In the genomic region with DNA sequence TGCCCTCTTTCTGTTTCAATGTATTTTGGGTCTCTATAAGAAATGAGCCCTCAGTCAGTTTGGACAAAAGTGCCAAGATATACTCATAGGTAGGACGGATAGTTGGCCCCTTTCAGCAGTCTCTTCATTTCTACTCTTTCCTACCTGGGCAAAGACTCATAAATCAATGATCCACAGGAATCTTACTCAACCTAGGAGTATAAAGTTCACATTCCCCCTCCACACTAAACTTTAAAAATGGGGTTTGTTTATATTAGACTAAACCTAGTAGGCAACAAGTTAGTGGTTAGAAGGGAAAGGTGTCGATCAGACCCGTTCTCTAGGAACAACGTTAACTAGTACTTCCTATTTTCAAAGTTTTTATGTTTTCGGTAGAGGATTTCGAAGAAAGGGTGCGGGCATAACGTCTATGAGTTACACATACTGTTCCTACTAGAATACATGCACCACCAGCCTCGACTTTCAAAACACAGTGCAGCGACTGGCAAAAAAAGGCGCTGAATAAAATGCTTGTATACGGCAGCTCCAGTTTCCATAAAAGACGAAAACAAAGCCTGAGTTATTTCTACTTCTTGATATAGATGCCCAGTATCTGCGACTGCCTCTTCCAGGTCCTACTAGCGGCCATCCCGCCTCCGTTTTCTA, we compare ENCODE assay signal across 8 mouse cellular contexts. TPM values are rescaled to one million over a fixed set of nuclear protein-coding genes. Genes with fewer than 3 reads are reported as not detected.
DNase-seq lines count a peak whose midpoint lies in the region; ATAC-seq lines count a peak whose summit lies in the region.

No protein-coding gene starts in this region.

- H3K4me3 ChIP-seq in lung, embryonic 15.5 days, result peak overlapping the region; percentile 77
- H3K4me3 ChIP-seq in embryonic facial prominence, embryonic 12.5 days, result peak overlapping the region; percentile 81
- H3K4me3 ChIP-seq in intestine, embryonic 15.5 days (replicated peaks), result peak overlapping the region; percentile 67
- H3K4me3 ChIP-seq in neural tube, embryonic 15.5 days (replicated peaks), result peak overlapping the region; percentile 89

- no peaks in the 10 kb centered on the region for H3K9me3 ChIP-seq in lung, embryonic 15.5 days
- H3K9me3 ChIP-seq in embryonic facial prominence, embryonic 12.5 days, result no peaks in the 10 kb centered on the region
- H3K9me3 ChIP-seq in intestine, embryonic 15.5 days, result no peaks in the 10 kb centered on the region
- no peaks in the 10 kb centered on the region for H3K9me3 ChIP-seq in neural tube, embryonic 15.5 days (replicated peaks)

- no peak for DNase-seq in lung, postnatal 4 days
- DNase-seq in right cerebral cortex, postnatal 25 days, result no peak
- no peak for DNase-seq in right cerebral cortex, postnatal 14 days

- peaks cover 37% of the 10 kb centered on the region for H3K4me1 ChIP-seq in lung, embryonic 15.5 days
- peaks cover 26% of the 10 kb centered on the region for H3K4me1 ChIP-seq in embryonic facial prominence, embryonic 12.5 days
- H3K4me1 ChIP-seq in intestine, embryonic 15.5 days (replicated peaks), result peaks cover 11% of the 10 kb centered on the region; the same call in 1 of the 2 replicates
- H3K4me1 ChIP-seq in neural tube, embryonic 15.5 days, result peaks cover 40% of the 10 kb centered on the region

- H3K27me3 ChIP-seq in lung, embryonic 15.5 days, result no peaks in the 10 kb centered on the region
- H3K27me3 ChIP-seq in embryonic facial prominence, embryonic 12.5 days, result no peaks in the 10 kb centered on the region
- no peaks in the 10 kb centered on the region for H3K27me3 ChIP-seq in intestine, embryonic 15.5 days (replicated peaks)
- no peaks in the 10 kb centered on the region for H3K27me3 ChIP-seq in neural tube, embryonic 15.5 days (replicated peaks)

- ATAC-seq in lung, embryonic 15.5 days (ENCODE audit: borderline replicate concordance, extremely low read depth, low FRiP score, low TSS enrichment), result no peak
- ATAC-seq in embryonic facial prominence, embryonic 12.5 days (ENCODE audit: insufficient number of reproducible peaks, insufficient read depth, low FRiP score, low TSS enrichment), result no peak
- no peak for ATAC-seq in intestine, embryonic 15.5 days
- ATAC-seq in neural tube, embryonic 15.5 days (ENCODE audit: low FRiP score), result no peak
- ATAC-seq in inflammation-experienced regulatory T-cells, adult 6 months, result no peak

- H3K9ac ChIP-seq in lung, embryonic 15.5 days, result peak overlapping the region; percentile 94
- peak overlapping the region; percentile 89 for H3K9ac ChIP-seq in embryonic facial prominence, embryonic 12.5 days
- H3K9ac ChIP-seq in intestine, embryonic 15.5 days, result peak overlapping the region; percentile 81
- peak overlapping the region; percentile 97 for H3K9ac ChIP-seq in neural tube, embryonic 15.5 days (replicated peaks)

- H3K27ac ChIP-seq in lung, embryonic 15.5 days, result peak overlapping the region; percentile 96
- H3K27ac ChIP-seq in embryonic facial prominence, embryonic 12.5 days, result peak overlapping the region; percentile 97
- H3K27ac ChIP-seq in intestine, embryonic 15.5 days, result peak overlapping the region; percentile 96
- peak overlapping the region; percentile 94 for H3K27ac ChIP-seq in neural tube, embryonic 15.5 days (replicated peaks)

- peak overlapping the region; percentile 75 for H3K4me2 ChIP-seq in lung, embryonic 15.5 days
- peak overlapping the region; percentile 66 for H3K4me2 ChIP-seq in embryonic facial prominence, embryonic 12.5 days (replicated peaks)
- H3K4me2 ChIP-seq in intestine, embryonic 15.5 days (replicated peaks), result peak overlapping the region; percentile 60
- H3K4me2 ChIP-seq in neural tube, embryonic 15.5 days, result peak overlapping the region; percentile 74

- no peaks in the 10 kb centered on the region; the same call in 1 of the 2 replicates for H3K36me3 ChIP-seq in lung, embryonic 15.5 days
- 0 out of 2 replicates have a peak, but pooled peaks cover 2% of the 10 kb centered on the region for H3K36me3 ChIP-seq in embryonic facial prominence, embryonic 12.5 days
- no peaks in the 10 kb centered on the region for H3K36me3 ChIP-seq in intestine, embryonic 15.5 days
- H3K36me3 ChIP-seq in neural tube, embryonic 15.5 days, result peaks cover 4% of the 10 kb centered on the region

- WGBS in lung, embryonic 15.5 days, result under 1% methylated on average over 17 of the region's 17 CpGs
- WGBS in embryonic facial prominence, embryonic 12.5 days, result 1% methylated on average over 17 of the region's 17 CpGs
- under 1% methylated on average over 17 of the region's 17 CpGs for WGBS in intestine, embryonic 15.5 days
- WGBS in neural tube, embryonic 15.5 days, result 1% methylated on average over 17 of the region's 17 CpGs

RNA-seq across cellular contexts. Expression of a gene that starts 0.8 kb away (rescaled TPM):
- polyA plus RNA-seq in lung, embryonic 15.5 days (2015; fragmentation: Nextera tagmentation; extraction: Ambion mirVana), result 355 and 366 TPM in 2 replicates
- polyA plus RNA-seq in embryonic facial prominence, embryonic 12.5 days (2016; fragmentation: Nextera tagmentation; extraction: Ambion mirVana), result 298 and 300 TPM in 2 replicates
- polyA plus RNA-seq in intestine, embryonic 15.5 days (2015; fragmentation: Nextera tagmentation; extraction: Ambion mirVana), result 304 and 326 TPM in 2 replicates
- polyA plus RNA-seq in neural tube, embryonic 15.5 days (2015; fragmentation: Nextera tagmentation; extraction: Ambion mirVana), result 147 and 177 TPM in 2 replicates
- 100 to 1,000 TPM; 141 to 180 (median 169) TPM for polyA plus RNA-seq in inflammation-experienced regulatory T-cells, adult 6 months (2017; shearing (Covaris generic))

RNA-seq across cellular contexts. Expression of a gene that starts 18.3 kb away (rescaled TPM):
- 3.5 and 3.6 TPM in 2 replicates for polyA plus RNA-seq in lung, embryonic 15.5 days (2015; fragmentation: Nextera tagmentation; extraction: Ambion mirVana)
- 7.9 and 8.0 TPM in 2 replicates for polyA plus RNA-seq in embryonic facial prominence, embryonic 12.5 days (2016; fragmentation: Nextera tagmentation; extraction: Ambion mirVana)
- 2.3 and 2.4 TPM in 2 replicates for polyA plus RNA-seq in intestine, embryonic 15.5 days (2015; fragmentation: Nextera tagmentation; extraction: Ambion mirVana)
- polyA plus RNA-seq in neural tube, embryonic 15.5 days (2015; fragmentation: Nextera tagmentation; extraction: Ambion mirVana), result 14.4 and 16.4 TPM in 2 replicates
- polyA plus RNA-seq in inflammation-experienced regulatory T-cells, adult 6 months (2017; shearing (Covaris generic)), result under 1 TPM in 2 of 3 experiments, not detected in 1; 0.11 to 0.34 TPM

RNA-seq across cellular contexts. Expression of a gene that starts 23.1 kb away (rescaled TPM):
- 8.8 and 9.3 TPM in 2 replicates for polyA plus RNA-seq in lung, embryonic 15.5 days (2015; fragmentation: Nextera tagmentation; extraction: Ambion mirVana)
- 11.2 and 12.0 TPM in 2 replicates for polyA plus RNA-seq in embryonic facial prominence, embryonic 12.5 days (2016; fragmentation: Nextera tagmentation; extraction: Ambion mirVana)
- 6.8 and 8.2 TPM in 2 replicates for polyA plus RNA-seq in intestine, embryonic 15.5 days (2015; fragmentation: Nextera tagmentation; extraction: Ambion mirVana)
- 17.3 and 17.4 TPM in 2 replicates for polyA plus RNA-seq in neural tube, embryonic 15.5 days (2015; fragmentation: Nextera tagmentation; extraction: Ambion mirVana)
- polyA plus RNA-seq in inflammation-experienced regulatory T-cells, adult 6 months (2017; shearing (Covaris generic)), result 10 to 100 TPM in 2 of 3 experiments, 1 to 10 TPM in 1; 7.2 to 16.0 (median 12.8) TPM
